Mouse (Mus musculus) 416B (cell line): ENCODE data around the gene Aplp2.

Experiments used
- DNase-seq: peaks from one replicate; pipeline ENCODE4 v3.0.0; 2011; ENCODE audit warnings: low read depth

Gene Aplp2

DNA sequence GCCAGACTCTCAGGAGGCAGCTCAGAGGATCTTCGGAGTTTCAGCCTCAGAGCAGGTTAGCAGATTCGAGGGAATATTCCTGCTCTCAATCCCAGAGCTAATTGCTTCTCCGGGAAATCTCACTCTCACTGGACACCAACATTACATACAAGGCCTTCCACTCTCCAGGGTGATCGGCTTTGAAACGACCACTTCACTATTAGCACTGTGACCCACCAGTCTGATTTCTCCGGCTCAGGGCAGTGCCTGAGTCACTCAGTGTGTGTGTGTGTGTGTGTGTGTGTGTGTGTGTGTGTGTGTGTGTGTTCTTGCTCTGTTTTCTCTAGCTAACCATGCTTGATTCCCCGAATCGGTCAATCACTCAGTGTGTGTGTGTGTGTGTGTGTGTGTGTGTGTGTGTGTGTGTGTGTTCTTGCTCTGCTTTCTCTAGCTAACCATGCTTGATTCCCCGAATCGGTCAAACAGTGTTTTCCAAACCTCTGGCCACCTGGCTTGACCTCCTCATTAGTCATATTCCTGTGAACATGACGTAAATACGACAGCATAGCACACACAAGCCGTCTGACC lies 89.1 kb downstream of the Aplp2 start:
- no peak for DNase-seq

DNA sequence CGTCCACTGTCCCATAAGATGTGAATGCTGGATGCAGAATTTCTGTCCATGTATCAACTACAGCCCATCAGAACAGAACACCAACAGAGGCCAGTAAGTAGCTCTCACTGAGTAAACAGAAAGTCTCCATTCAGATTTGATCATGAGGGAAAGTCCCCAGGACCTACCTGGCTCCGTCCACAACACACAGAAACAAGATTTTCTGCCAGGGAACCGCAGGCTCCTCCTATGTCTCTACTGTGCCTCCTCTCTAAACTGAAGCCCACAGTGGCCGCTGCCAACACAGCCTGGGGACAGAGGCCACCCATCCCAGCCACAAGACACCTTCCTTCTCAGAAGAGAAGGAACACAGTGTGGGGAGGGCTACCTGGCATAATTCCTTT lies 91.1 kb downstream of the Aplp2 start:
- DNase-seq: no peak

- DNase-seq: no peak
Measured at GRCm38 (mm10) chr9:31119882-31120532, 91.6 kb downstream of the Aplp2 start.

DNA sequence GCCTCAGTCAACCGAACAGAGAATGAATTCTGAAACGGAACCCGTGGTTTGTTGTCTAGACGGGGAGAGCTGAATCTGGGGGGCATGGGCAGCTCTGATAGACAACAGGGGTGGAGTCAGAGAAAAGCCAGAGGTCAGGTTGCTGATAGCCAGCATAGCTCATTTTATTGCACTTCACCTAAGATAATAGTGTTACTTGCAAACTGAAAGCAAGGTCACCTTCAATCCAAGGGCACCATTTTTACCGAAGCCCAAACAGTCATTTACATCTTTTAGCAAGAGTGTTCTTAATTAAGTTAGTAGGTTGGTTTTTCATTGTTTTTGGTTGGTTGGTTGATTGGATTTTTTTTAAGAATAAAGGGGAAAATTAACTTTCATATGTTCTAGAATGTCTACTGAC lies 92.2 kb downstream of the Aplp2 start:
- peak; percentile 31 for DNase-seq

DNA sequence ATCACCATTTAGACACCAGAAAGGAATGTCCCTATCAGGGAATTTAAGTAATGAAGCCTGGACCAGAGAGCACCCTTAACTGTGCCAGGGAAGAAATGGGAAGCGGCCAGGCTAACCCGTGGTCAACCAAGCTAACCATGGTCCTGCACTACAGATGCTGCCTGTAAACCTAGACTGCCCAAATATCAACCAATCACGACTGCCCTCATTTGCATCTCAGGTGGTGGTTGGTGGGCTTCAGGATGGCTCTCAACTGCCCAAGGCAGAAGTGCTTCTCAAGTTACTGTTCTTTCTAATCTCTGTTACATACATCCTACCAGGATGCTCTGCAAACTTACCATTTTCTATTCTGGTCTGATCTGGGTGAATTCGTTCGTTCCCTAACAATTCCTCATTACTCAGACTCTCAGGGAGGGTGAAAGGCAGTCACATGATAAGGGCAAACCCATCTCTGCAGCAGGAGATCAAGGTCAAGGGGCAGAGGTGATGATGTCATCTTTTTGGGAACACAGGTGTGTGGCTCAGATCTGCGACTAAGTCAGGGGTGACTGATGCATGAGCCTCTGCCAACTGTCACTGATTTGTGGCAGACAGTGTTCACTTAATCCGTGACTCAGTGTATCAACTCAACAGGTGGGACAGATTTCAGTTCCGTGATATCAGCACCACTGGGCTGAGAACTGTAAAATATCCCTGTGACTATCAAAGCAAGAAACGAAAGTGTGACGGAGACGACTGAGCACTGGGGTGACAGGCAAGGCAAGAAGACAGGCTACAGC lies 92.9 kb downstream of the Aplp2 start:
- DNase-seq: peak; percentile 80

- no peak for DNase-seq
Measured at GRCm38 (mm10) chr9:31117488-31117887, 94.1 kb downstream of the Aplp2 start.

DNA sequence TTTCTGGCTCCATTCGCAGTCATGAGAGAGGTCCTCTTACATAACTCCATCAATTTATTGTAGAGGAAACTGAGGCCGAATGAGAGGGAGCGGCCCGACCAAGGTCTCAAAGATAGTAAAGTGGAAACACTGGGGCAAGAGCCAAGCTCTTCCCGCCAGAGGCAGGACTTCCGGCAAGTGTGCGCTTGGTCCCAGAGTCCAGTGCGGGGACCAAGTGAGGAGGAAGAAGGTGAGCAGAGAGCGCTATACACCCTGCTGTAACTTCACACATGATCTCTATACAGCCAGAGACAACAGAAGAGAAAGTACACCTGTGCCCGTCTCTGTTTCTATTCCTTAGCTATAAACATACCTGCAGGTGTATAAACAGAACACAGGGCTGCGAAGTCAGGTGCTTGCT lies 94.5 kb downstream of the Aplp2 start:
- DNase-seq: no peak

- DNase-seq: no peak
Measured at GRCm38 (mm10) chr9:31115586-31115985, 96.0 kb downstream of the Aplp2 start.

- DNase-seq: no peak
Measured at GRCm38 (mm10) chr9:31108464-31108863, 103.2 kb downstream of the Aplp2 start.
